Mouse (Mus musculus) testis, postnatal 14 days (tissue): Measurements from ENCODE around the gene Ppt2.

Experiments used
- DNase-seq: peaks from one replicate; pipeline ENCODE4 v3.0.0; 2021; ENCODE audit warnings: low spot score

Ppt2 gene

GRCm38 (mm10) chr17:34656666-34657065 is 28.4 kb upstream of the Ppt2 start:
- DNase-seq = no peak

- peak; percentile 79 for DNase-seq
Observed at GRCm38 (mm10) chr17:34655581-34655991, 27.3 kb upstream of the Ppt2 start.

GRCm38 (mm10) chr17:34655160-34655559 is 26.9 kb upstream of the Ppt2 start:
- no peak for DNase-seq

- no peak for DNase-seq
Observed at GRCm38 (mm10) chr17:34654392-34654791, 26.1 kb upstream of the Ppt2 start.

- no peak for DNase-seq
Observed at GRCm38 (mm10) chr17:34653746-34654285, 25.5 kb upstream of the Ppt2 start.

GRCm38 (mm10) chr17:34652985-34653384 is 24.7 kb upstream of the Ppt2 start:
- DNase-seq = no peak

GRCm38 (mm10) chr17:34652546-34652945 is 24.2 kb upstream of the Ppt2 start:
- no peak for DNase-seq

- DNase-seq = no peak
Observed at GRCm38 (mm10) chr17:34651507-34652221, 23.4 kb upstream of the Ppt2 start.

GRCm38 (mm10) chr17:34650781-34651180 is 22.5 kb upstream of the Ppt2 start:
- no peak for DNase-seq

- no peak for DNase-seq
Observed at GRCm38 (mm10) chr17:34649106-34649864, 21.0 kb upstream of the Ppt2 start.

- no peak for DNase-seq
Observed at GRCm38 (mm10) chr17:34648141-34648890, 20.0 kb upstream of the Ppt2 start.

- peak; percentile 98 for DNase-seq
Observed at GRCm38 (mm10) chr17:34646906-34647787, 18.8 kb upstream of the Ppt2 start, which contains the start of gene Atf6b. TSS of gene Atf6b (plus strand) at chr17:34647146.

- no peak for DNase-seq
Observed at GRCm38 (mm10) chr17:34645831-34646511, 17.7 kb upstream of the Ppt2 start.

- no peak for DNase-seq
Observed at GRCm38 (mm10) chr17:34645256-34645829, 17.0 kb upstream of the Ppt2 start.

- peak; percentile 95 for DNase-seq
Observed at GRCm38 (mm10) chr17:34644608-34645007, 16.3 kb upstream of the Ppt2 start, which contains the start of gene Fkbpl. TSS of gene Fkbpl (plus strand) at chr17:34644764.

GRCm38 (mm10) chr17:34643944-34644343 is 15.6 kb upstream of the Ppt2 start:
- DNase-seq = no peak

GRCm38 (mm10) chr17:34643379-34643778 is 15.1 kb upstream of the Ppt2 start:
- no peak for DNase-seq

- DNase-seq = no peak
Observed at GRCm38 (mm10) chr17:34641945-34642344, 13.6 kb upstream of the Ppt2 start.

- DNase-seq = no peak
Observed at GRCm38 (mm10) chr17:34640778-34641601, 12.7 kb upstream of the Ppt2 start.
